Mouse (Mus musculus): ENCODE measurements around the gene Glycam1. TPM values are rescaled to one million over a fixed set of nuclear protein-coding genes. Genes with fewer than 3 reads are reported as not detected.

Glycam1 gene
- total RNA-seq, 4 experiments from 2014 or later = not detected

DNA sequence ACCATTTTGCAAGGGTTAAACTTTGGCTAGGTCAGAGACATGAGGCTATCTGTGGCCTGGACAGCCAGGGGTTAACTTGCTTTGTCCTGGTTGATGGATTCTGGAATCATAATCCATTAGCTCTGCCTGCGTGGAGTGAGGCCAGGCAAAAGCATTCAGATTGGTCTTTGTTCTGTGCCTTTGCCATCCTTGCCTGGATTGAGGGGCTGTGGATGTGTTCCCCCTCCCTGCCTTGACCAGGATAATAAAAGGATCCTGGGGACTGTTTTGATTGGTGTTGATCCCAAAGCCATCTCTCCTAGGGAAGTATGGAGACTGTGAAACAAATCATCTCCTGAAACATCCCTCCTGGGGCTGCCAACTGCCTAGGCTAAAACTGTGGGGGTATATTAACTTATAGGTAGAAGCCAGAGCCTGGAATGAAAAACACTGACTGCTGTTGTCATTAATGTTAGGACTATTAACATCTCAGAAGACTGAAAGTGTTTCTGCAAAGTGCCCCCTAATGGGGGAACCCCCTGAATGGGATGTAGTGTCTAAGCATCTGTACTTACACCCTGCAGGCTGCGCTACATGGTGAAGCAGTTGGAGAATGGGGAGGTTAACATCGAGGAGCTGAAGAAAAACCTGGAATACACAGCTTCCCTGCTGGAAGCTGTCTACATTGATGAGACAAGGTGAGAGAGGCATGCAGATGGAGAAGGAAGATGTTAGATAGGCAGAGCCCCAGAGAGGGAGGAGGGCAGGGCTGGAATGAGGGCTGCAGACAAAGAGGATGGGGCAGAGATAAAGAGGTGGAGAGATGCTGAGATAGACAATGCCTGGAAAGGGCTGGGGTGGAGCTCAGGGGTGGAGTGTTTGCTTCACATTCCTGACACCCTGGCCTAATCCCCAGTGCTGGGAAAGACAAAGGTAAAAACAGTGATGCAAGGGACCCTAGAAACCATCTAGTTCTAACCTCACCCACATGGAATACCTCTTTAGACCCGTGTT is 45.2 kb downstream of the Glycam1 start:
- DNase-seq (ENCODE audit: low spot score) = no peak

- no peak for DNase-seq (ENCODE audit: low spot score)
Observed at GRCm38 (mm10) chr15:103518600-103519385, 46.1 kb downstream of the Glycam1 start.

- peak; percentile 26 for DNase-seq (ENCODE audit: low spot score)
Observed at GRCm38 (mm10) chr15:103514914-103515313, 50.0 kb downstream of the Glycam1 start.

- peak; percentile 69 for DNase-seq (ENCODE audit: low spot score)
Observed at GRCm38 (mm10) chr15:103514119-103514518, 50.8 kb downstream of the Glycam1 start.

- no peak for DNase-seq (ENCODE audit: low spot score)
Observed at GRCm38 (mm10) chr15:103513621-103514031, 51.3 kb downstream of the Glycam1 start.

Other genes with a start within 250 kb of the Glycam1 start
- 1 to 10 TPM; 6.7 to 9.5 (median 8.8) TPM for gene Zfp385a, start 225.0 kb downstream of the Glycam1 start, total RNA-seq (2022)
- gene Itga5, start 198.3 kb downstream of the Glycam1 start, total RNA-seq (2022) = 10 to 100 TPM; 27.8 to 40.2 (median 33.7) TPM
- gene Gtsf1, start 134.6 kb downstream of the Glycam1 start, total RNA-seq (2022) = under 1 TPM in 2 of 4 experiments, not detected in 2; 0.37 to 0.54 TPM
- not detected for gene Gtsf2, start 116.6 kb downstream of the Glycam1 start, total RNA-seq (2022)
- 1 to 10 TPM; 2.6 to 5.4 (median 3.1) TPM for gene Nckap1l, start 111.3 kb downstream of the Glycam1 start, total RNA-seq (2022)
- gene Pde1b, start 62.0 kb downstream of the Glycam1 start, total RNA-seq (2022) = 1 to 10 TPM in 3 of 4 experiments, under 1 TPM in 1; 0.79 to 2.5 (median 1.2) TPM
- 10 to 100 TPM in 2 of 4 experiments, 1 to 10 TPM in 2; 8.7 to 15.2 (median 12.4) TPM for gene Ppp1r1a, start 27.1 kb downstream of the Glycam1 start, total RNA-seq (2022)
- gene Mucl1, start 190.4 kb upstream of the Glycam1 start, total RNA-seq (2022) = under 1 TPM in 1 of 4 experiments, not detected in 3; 0.49 TPM